Mouse (Mus musculus): ENCODE measurements at regions not wholly inside any gene's neighbourhood (a gene's known extent, or its start where the extent isn't known, plus 50 kb on each side); places are given as distances from the start of the nearest gene placed in this dataset.

DNA sequence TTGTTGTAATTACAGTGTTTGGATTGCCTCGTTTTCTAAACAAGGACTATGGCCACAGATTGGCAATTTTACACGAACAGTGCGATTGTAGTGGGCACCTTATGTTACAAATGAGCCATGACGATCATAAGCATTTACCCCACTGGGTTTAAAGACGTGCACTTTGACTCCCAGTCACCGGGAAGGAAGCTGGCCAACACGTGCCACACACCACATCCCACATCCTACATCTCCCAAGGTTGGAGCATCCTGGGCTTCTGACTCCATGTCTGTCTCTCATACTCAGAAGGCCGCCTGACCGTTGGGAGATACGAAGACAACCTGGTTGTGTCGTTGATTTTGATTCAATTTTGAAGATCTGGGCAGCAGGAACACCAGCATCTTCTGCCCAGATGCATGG lies 159.8 kb upstream of the Tshz3 start:
- intact Hi-C loops (cut with DNase I) = no loop called here
- DNase-seq = no peak

DNA sequence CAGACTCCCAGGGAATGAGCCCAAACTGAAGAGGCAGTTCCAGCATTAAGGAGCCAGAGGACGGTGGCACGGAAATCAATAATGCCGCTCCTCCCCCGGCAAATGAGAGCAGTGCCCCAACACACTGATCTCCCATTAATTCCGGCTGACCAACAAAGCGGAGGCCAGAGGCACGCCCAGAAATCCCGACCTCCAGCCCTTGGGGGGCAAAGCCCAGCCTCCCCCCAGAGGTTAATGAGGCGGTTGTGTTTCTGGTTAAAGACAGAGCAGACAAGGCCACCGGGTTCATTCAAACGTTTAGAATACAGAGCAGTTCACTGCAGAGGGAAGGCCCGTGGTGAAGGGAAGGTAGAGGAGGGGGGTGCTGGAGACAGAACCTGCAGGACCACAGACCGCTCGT lies 149.9 kb upstream of the Tshz3 start:
- no peak for DNase-seq
- intact Hi-C loops (cut with DNase I) = loop anchor here (5.0 kb wide), 1 partner anchor 541 kb away; no protein-coding TSS in a partner anchor

DNA sequence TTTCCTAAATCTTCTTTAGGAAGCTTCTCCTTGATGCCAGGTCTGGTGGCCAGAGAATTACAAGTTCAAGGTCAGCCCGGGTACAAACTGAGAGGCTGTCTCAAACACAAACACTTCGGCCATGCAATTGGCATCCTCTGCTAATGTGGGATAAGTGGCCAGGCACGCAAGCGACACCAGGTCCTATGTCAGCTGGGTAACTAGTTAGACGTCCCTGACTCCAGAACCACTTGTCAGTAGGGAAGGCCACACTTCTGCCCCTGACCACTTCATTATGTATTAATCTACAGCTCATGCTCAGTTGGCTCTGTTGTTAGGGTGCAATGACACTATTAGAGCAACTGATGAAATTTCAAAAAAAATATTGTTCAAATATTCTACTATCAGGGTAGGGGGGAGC lies 149.5 kb upstream of the Tshz3 start:
- intact Hi-C loops (cut with DNase I) = loop anchor here (5.0 kb wide), 1 partner anchor 541 kb away; no protein-coding TSS in a partner anchor

DNA sequence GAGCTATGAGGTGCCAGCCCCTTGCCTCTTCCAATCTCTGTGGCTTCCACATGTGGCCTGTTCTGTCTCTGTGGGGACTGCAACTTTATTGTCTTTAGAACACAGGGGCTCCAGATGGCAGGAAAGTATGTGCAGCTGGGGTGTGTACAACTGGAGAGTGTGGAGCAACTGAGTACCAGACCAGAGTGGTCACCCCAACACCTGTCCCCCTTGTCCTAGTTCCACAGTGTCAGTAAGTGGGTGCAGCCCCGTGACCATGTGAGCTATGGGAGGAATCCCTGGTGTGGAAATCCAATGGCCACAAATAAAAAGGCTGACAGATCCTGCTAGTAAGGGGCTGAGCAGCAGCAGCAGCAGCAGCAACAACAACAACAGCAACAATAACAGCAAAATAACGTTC lies 126.9 kb upstream of the Tshz3 start:
- intact Hi-C loops (cut with DNase I) = no loop called here
- DNase-seq = no peak

More for the DNA sequence above, 149.5 kb upstream of the Tshz3 start:
- no peak for DNase-seq

DNA sequence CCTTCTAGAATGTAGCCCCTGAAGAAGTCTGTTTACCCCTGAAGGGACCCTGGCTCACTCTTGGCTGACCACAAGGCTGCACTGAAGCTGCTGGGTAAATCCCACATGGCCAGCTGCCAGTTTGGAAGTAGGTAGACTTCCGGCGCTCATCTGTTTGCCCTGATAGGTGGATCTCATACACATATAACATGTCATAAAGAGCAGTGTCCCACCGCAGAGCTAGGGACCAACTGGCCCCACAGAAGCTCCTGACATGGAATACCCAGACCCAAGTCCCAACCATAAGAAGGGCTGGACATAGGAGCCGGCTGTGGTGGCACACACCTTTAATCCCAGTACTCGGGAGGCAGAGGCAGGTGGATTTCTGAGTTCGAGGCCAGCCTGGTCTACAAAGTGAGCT lies 115.8 kb upstream of the Tshz3 start:
- no peak for DNase-seq
- intact Hi-C loops (cut with DNase I) = no loop called here

DNA sequence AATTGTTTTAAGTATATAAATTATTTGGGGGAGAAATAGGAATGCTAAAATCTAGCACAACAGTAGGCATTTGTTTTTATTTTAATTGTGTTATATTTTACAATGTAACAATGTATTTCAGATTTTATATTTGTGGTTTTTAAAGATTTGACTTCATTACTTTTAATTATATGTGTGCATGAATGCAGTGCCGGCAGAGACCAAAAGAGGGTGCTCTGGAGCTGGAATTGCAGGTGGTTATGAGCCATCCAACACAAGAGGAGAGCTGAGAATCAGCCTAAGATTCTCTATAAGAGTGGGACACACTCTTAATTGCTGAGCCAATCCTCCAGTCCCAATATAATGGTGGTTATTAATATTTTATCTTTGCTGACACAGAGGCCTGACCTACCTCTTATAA lies 112.9 kb upstream of the Tshz3 start:
- intact Hi-C loops (cut with DNase I) = no loop called here

DNA sequence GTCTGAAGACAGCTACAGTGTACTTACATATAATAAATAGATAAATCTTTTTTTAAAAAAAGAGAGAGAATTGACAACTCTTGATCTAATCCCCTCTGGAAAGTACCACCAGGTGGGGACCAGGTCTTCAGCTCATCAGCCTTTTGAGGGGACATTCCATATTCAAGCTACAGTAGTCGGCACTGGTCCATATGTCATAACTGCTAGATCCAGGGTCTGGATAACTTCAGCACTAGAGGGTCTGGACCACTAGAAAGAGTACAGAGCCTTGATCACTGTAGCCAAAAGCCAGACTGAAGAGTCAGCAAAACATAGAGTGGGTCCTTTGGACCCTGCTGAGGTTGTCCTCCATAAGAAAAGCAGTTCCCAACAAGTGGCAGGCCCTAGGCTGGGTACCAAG lies 106.4 kb upstream of the Tshz3 start:
- DNase-seq = no peak
- intact Hi-C loops (cut with DNase I) = no loop called here

More for the DNA sequence above, 112.9 kb upstream of the Tshz3 start:
- DNase-seq = no peak

DNA sequence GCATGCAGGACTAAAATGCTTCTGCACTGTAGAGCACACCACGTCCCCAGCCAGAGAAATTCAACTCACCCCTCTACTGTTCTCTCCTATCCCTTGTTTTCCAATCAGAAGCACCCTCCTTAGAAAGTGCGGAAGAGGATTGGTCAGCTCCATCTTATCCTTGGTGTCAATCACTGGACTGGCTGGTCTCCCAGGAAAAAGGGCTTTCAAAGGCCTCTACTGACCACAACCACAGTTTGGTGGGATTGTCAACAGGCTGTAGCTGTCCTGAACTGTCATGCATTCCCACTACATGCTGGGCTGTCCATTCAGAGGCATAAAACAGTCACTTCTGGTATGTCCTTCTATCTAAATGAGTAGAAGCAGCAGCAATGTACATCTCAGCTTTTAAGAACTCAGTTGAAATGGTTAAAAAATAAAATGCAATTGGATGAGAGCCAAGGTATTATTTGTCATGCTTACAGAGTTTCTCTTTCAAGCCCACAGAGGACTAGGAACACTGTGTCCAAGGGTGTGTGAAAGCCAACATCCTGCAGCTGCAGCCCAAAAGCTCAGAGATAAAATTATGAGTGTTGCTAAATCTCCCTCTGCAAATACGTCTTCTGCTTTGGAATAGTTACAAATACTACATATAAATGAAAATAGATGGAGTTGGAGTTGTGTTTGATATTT lies 101.2 kb upstream of the Tshz3 start:
- no peak for DNase-seq
- intact Hi-C loops (cut with DNase I) = no loop called here

DNA sequence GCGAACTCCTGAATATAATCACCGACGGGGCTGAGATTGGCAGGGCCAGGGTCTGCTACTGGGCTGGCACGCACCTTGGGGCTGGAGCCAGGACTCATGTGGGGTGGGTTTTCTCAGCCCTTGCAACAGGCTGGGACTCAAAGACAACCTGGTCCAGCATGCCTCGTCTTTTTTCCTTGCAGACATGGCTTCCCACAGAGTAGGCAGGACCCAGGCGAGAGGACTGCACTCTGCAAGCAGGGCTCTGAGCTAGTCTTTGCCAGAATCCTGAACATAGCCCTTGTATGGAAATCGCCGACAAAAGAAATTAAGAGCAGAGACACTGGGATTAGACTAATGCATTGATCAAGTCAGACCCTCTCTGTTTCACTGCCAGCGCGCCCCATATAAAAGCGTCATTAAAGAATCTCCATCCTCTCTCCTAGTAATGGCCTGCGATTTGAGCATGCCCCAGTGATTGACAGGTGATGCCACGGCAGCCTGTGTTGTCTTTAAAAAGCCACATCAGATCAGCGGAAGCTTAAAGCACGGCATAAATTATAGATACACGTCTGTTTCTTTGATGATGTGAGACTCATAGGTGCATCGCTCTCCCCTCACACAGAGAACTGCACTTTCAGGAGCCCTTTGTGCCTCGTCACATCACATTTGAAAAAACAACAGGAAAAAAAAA lies 92.8 kb upstream of the Tshz3 start:
- intact Hi-C loops (cut with DNase I) = no loop called here
- DNase-seq = no peak

DNA sequence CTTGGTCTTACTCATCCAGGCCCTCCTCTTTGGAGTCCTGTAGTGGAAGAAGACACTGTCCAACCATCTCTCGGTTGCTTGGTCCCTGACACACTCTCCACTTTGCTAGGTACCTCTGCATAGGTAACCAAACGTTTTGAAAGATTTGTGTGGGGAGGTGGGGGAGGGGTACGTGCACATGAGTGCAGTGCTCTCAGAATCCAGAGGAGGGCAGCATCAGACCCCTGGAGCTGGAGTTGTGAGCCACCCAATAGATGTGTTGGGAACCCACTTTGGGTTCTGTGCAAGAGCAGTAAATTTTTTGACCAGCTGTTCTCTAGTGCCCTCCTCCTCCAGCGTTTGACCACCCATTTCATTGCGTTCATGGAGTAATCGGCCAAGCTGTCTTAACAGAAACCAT lies 77.7 kb upstream of the Tshz3 start:
- intact Hi-C loops (cut with DNase I) = no loop called here
- no peak for DNase-seq

DNA sequence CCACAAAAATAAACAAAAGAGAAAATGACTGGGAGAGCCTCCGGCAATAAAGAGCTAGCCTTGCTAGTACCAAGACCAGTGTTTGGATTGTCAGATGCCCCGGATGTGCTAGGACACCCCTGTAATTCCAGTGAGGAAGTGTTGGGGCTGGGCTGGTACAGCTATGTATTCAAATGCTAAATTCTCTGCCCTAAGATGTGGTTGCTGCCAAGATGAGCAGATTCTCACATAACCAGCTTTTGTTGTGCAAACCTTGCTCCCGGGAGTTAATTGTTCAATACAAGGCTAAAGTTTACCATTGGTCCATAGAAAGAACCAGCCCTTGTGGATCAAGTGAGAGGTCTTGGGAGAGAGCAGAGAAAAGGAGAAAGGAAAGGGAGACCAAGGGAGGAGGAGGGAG lies 53.7 kb upstream of the Tshz3 start:
- intact Hi-C loops (cut with DNase I) = no loop called here
- DNase-seq = no peak

Small RNA genes lying in the stretch of these regions (microRNA-seq; reads per million reads assigned to microRNA genes)
- gene Gm25247 (ENCODE audit: borderline number of aligned reads in 2 of 2) = 0 reads per million in 2 experiments
